Mouse (Mus musculus): ENCODE measurements around the gene Fam208a.

DNA sequence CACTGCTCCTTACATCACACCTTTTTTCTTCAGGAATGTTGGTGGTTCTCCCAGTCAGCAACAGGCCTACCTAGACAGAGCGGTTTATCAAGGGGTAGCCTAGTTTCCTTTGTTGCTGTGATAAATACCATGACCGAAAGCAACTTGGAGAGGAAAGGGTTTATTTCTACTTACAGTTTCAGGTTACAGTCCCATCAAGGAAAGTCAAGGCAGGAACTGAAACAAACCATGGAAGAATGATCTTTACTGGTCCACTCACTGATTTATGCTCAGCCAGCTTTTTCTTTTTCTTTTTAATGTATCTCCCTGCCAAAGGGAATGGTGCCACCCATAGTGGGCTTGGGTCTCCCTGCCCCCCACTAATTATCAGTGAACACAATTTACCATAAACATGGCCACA, 22.7 kb upstream of the Fam208a start:
- TF ChIP-seq CTCF (IDR thresholded peaks at IDR 0.05; ENCODE audit: control insufficient read depth, insufficient read depth, low read length) (no peak), POLR2A (IDR thresholded peaks at IDR 0.05; ENCODE audit: borderline replicate concordance, control insufficient read depth, low read depth, low read length) (no peak)

All from bone marrow, adult 2 months (tissue).